Mouse (Mus musculus) erythroblast, embryonic 14.5 days (primary cell): Measurements from ENCODE around the gene Pcid2. TPM values are rescaled to one million over a fixed set of nuclear protein-coding genes. Genes with fewer than 3 reads are reported as not detected.

Experiments used
- H3K27me3 ChIP-seq: 2 replicates; pipeline ENCODE4 v1.6.1; 2012; ENCODE audit warnings: inconsistent platforms; ENCODE audit not compliant: control insufficient read depth
- H3K36me3 ChIP-seq: 2 replicates; pipeline ENCODE4 v1.6.1; 2012; ENCODE audit warnings: mild to moderate bottlenecking, inconsistent platforms; ENCODE audit not compliant: control insufficient read depth
- H3K4me1 ChIP-seq: 2 replicates; pipeline ENCODE4 v1.6.1; 2012; ENCODE audit warnings: inconsistent platforms; ENCODE audit not compliant: control insufficient read depth
- H3K4me3 ChIP-seq: replicated peaks from 2 replicates; pipeline ENCODE3; 2012; ENCODE audit warnings: moderate library complexity, mild to moderate bottlenecking, inconsistent platforms
- H3K9me3 ChIP-seq: 2 replicates; pipeline ENCODE4 v1.6.1; 2012; ENCODE audit warnings: low read length, inconsistent platforms, mixed read lengths; ENCODE audit not compliant: control insufficient read depth
- GATA1 ChIP-seq: IDR thresholded peaks from 2 replicates; pipeline ENCODE4 v1.6.1; 2012; ENCODE audit warnings: low read length, inconsistent platforms, mixed read lengths
- TAL1 ChIP-seq: IDR thresholded peaks from 3 replicates; pipeline ENCODE4 v1.6.1; 2012; ENCODE audit warnings: low read length, inconsistent platforms, mixed read lengths
- polyA plus RNA-seq: library from polyadenylated mRNA; stranded (reverse); fragments of >175 nt; gene quantifications from 2 replicates; pipeline ENCODE4 v1.2.3, GENCODE M21; 2012

The Pcid2 gene
- polyA plus RNA-seq, 1 experiment, result 0.54 TPM

GRCm38 (mm10) chr8:13122887-13123421 lies 17.7 kb upstream of the Pcid2 start:
- H3K36me3 ChIP-seq, result peaks cover 100% of the 10 kb centered on the region
- peaks cover 56% of the 10 kb centered on the region for H3K4me1 ChIP-seq
- no peaks in the 10 kb centered on the region for H3K27me3 ChIP-seq
- no peak overlapping the region for H3K4me3 ChIP-seq
- TF ChIP-seq GATA1, result no peak
- H3K9me3 ChIP-seq, result no peaks in the 10 kb centered on the region

GRCm38 (mm10) chr8:13120882-13121665 lies 15.8 kb upstream of the Pcid2 start:
- Histone ChIP-seq H3K9me3 (no peaks in the 10 kb centered on the region), H3K27me3 (no peaks in the 10 kb centered on the region), H3K4me1 (peaks cover 57% of the 10 kb centered on the region), H3K36me3 (peaks cover 91% of the 10 kb centered on the region), H3K4me3 (no peak overlapping the region)
- TF ChIP-seq TAL1, result no peak

GRCm38 (mm10) chr8:13118516-13118915 lies 13.3 kb upstream of the Pcid2 start:
- no peak overlapping the region for H3K4me3 ChIP-seq
- no peaks in the 10 kb centered on the region for H3K27me3 ChIP-seq
- TF ChIP-seq TAL1 (no peak), GATA1 (no peak)
- no peaks in the 10 kb centered on the region for H3K9me3 ChIP-seq
- H3K4me1 ChIP-seq, result peaks cover 59% of the 10 kb centered on the region
- peaks cover 90% of the 10 kb centered on the region for H3K36me3 ChIP-seq

DNA sequence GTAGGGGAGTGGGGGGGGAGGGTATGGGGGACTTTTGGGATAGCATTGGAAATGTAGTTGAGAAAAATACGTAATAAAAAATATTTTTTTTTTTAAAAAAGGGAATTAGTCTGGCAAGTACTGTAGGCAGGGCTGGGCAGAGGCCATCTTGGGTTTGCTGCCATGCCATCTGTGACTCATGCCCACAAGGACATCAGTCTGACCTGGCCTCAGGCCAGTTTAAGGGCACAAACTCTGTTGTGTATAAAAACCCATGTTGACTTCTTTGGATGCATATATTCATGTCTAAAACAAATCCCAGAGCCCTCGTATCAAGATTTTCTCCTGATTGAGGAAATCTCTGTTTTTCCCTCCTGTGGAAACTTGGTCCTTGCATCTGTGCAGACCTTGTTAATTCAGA lies 11.8 kb upstream of the Pcid2 start:
- peaks cover 90% of the 10 kb centered on the region for H3K36me3 ChIP-seq
- H3K4me1 ChIP-seq, result peaks cover 51% of the 10 kb centered on the region
- no peaks in the 10 kb centered on the region for H3K9me3 ChIP-seq
- no peak overlapping the region for H3K4me3 ChIP-seq
- H3K27me3 ChIP-seq, result no peaks in the 10 kb centered on the region
- TF ChIP-seq GATA1 (no peak), TAL1 (no peak)

- H3K9me3 ChIP-seq, result no peaks in the 10 kb centered on the region
- H3K4me1 ChIP-seq, result peaks cover 49% of the 10 kb centered on the region
- no peak overlapping the region for H3K4me3 ChIP-seq
- TF ChIP-seq GATA1, result no peak
- TF ChIP-seq TAL1, result no peak
- peaks cover 85% of the 10 kb centered on the region for H3K36me3 ChIP-seq
- H3K27me3 ChIP-seq, result no peaks in the 10 kb centered on the region
Measured at GRCm38 (mm10) chr8:13113232-13113631, 8.0 kb upstream of the Pcid2 start.

- Histone ChIP-seq H3K36me3 (peaks cover 83% of the 10 kb centered on the region), H3K27me3 (no peaks in the 10 kb centered on the region), H3K4me1 (peaks cover 59% of the 10 kb centered on the region), H3K9me3 (no peaks in the 10 kb centered on the region), H3K4me3 (no peak overlapping the region)
- TF ChIP-seq TAL1 (no peak), GATA1 (no peak)
Measured at GRCm38 (mm10) chr8:13111917-13112316, 6.7 kb upstream of the Pcid2 start.

- H3K27me3 ChIP-seq, result no peaks in the 10 kb centered on the region
- peaks cover 64% of the 10 kb centered on the region for H3K4me1 ChIP-seq
- H3K36me3 ChIP-seq, result peaks cover 73% of the 10 kb centered on the region
- H3K9me3 ChIP-seq, result no peaks in the 10 kb centered on the region
- peak overlapping the region; percentile 99 for H3K4me3 ChIP-seq
- TF ChIP-seq TAL1, result no peak
- TF ChIP-seq GATA1, result no peak
Measured at GRCm38 (mm10) chr8:13109416-13109960, 4.2 kb upstream of the Pcid2 start.

GRCm38 (mm10) chr8:13108967-13109366 lies 3.7 kb upstream of the Pcid2 start:
- Histone ChIP-seq H3K36me3 (peaks cover 68% of the 10 kb centered on the region), H3K4me1 (peaks cover 70% of the 10 kb centered on the region)

DNA sequence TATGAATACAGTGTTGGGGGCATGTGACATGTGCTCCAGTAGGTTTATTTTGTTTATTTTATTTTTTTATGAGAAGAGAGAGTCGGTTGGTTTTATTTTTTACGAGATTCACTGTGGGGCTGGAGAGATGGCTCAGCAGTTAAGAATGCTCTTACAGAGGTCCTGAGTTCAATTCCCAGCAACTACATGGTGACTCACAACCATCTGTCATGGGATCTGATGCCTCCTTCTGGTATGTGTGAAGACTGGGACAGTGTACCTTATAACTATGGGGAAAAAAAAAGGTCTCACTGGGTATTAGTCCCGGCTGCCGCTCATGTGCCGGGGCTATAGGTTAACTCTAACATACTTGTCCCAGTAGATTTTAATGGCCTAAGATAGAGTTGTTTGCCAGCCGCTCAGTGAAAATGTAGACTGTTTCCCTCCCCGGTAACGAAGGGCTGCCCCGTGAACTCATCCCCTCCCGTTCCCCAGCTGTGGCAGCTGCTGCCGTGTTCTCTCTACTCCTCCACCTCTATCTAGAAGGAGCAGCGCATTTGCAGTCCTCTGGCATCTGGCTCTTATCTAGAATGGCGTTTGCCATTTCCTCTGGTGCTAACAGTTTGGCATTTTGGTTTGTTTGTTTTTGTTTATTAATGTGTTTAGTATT lies 2.9 kb upstream of the Pcid2 start:
- no peaks in the 10 kb centered on the region for H3K9me3 ChIP-seq
- H3K36me3 ChIP-seq, result peaks cover 60% of the 10 kb centered on the region
- H3K4me3 ChIP-seq, result peak overlapping the region; percentile 99
- peaks cover 77% of the 10 kb centered on the region for H3K4me1 ChIP-seq
- H3K27me3 ChIP-seq, result no peaks in the 10 kb centered on the region
- TF ChIP-seq TAL1 (peak; percentile 82), GATA1 (peak; percentile 87)

More at GRCm38 (mm10) chr8:13108967-13109366, 3.7 kb upstream of the Pcid2 start:
- TF ChIP-seq GATA1, result peak; percentile 73
- peak; percentile 76 for TF ChIP-seq TAL1
- no peaks in the 10 kb centered on the region for H3K27me3 ChIP-seq
- H3K9me3 ChIP-seq, result no peaks in the 10 kb centered on the region
- peak overlapping the region; percentile 99 for H3K4me3 ChIP-seq
